Mouse (Mus musculus) testis, postnatal 10 days (tissue): ENCODE results near the gene Glce.

ENCODE experiments used
- DNase-seq: peaks from one replicate; pipeline ENCODE4 v3.0.0; 2021; ENCODE audit warnings: low spot score

Glce gene

GRCm38 (mm10) chr9:62026600-62026999 is 95.9 kb downstream of the Glce start, which contains the start of gene Paqr5:
Gene Paqr5, minus strand, starts transcription at chr9:62026856.
- DNase-seq, result peak; percentile 59

GRCm38 (mm10) chr9:62025056-62025455 is 97.4 kb downstream of the Glce start:
- DNase-seq, result no peak

DNA sequence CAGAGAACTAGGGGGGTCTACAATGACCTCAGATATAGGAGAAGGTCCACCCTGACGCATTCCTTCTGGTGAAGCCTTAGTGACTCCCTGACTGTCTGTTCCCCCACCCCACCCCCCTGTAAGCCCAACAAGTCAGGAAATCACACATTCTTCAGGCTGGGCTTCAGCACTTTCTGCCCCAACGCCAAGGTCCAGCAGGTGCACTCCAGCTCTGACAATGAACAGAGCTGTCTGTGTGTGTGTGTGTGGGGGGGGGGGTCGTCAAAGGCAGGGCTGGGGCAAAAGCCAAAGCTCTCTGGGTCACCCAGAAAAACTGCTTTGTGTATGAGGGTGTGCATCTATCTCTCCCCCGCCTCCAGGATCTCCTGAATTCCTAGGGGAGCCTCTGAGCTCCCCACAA is 98.6 kb downstream of the Glce start:
- no peak for DNase-seq

DNA sequence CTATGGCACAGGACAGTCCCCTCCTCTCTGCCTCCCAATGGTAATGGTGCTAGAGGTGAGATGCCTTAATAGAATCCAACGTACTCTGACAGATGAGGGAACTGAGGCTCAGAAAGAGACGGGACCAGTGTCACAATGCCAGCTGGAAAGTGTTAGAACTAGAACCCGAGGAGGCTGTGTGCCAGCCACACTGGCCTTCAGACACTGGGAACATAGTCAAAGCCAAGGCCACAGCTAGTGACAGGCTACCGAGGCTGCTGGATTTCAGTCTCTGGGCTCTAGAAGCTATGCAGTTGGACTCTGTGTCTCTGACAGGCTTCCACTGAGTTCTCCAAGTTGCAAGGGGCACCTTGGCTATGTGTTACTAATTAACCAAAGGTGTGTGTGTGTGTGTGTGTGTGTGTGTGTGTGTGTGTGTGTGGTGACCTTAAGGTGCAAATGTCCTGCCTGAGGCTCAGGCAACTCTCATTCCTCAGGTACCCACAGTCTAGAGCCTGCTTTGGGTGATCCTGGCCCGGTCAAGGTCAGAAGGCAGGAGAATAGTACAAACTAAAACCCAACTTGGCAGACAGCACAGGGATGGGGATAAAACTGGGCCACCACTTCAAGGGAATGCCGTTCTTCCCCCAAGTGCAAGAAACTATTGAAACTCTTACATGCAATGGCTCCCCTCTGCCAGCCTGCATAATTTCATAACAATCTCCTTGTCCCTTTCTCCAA is 99.3 kb downstream of the Glce start:
- DNase-seq, result no peak

DNA sequence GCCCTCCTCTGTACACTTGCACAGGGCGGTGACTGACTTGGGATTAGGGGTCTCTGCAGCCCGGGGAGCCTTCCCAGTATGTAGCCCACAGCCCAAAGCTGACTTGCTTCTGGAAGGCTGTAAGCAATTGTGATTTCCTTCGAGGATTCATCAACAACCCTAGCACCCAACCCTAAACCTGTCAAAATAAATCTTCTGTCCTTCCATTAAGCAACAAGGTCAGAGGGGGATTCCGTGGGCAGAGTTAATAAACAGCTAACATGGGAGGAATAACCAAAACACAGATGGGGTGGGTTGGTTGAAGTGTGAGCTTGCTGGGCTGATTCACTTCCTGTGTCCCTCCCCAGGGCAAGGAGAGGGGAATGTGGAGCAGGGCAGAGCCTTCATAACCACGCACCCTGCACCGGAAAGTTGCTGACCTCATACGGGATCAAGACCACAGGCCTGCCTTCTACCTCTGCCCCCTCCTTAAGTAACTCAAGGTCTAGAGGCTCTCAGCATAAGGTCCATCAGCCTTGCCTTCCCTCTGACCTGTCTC is 100.8 kb downstream of the Glce start:
- DNase-seq, result no peak

DNA sequence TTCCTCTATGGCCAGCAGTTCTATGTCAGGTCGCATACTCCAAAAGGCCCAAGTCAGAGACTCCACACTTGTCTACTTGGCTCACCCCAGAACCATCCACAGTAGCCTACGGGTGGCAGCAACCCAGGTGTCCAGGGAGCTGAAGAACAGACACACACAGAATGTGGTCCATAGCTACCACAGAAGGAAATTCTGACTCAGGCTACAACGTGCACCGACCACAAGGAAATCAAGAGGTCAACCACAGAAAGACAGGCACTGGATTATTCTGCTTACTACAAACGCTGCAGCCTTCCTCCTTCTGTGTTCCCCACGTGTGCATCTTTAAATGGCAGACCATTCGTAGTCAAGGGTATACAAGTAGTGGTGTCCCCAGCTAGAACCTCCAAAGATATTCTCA is 102.2 kb downstream of the Glce start:
- DNase-seq, result no peak

DNA sequence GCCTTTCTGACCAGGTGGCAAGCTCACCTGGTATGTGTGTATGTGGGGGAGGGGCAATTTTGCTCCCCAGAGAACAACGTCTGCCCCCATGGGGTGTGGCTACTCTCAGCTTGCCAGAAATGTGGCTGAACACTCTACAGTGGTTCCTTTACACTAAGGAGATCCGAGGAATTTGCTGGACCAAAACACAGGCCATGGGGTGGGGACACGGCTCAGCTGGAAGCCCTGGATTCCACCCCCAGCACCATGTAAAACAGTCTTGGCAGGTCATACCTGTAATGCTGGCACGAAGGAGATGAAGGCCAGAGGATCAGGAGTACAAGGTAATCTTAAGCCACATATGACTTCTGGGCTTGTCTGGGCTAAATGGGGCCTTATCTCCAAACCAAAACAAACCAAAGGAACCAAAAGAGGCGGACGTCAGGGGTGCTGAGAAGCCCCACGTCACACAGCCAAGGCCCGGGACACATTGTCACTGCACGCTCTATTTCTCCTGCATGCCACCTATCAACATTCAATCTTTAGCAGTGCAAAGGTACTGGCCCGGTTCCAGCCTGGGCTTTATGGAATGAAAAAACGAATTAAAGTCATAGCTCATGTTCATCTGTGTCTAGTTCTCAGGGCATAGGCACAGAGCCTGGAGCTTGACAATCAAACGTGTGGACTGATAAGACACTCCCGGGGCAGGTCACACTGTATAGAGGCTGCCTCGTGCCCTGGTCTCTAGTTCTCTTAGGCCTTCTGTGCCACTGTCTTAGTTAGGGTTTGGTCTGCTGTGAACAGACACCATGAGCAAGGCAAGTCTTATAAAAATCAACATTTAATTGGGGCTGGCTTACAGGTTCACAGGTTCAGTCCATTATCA is 104.0 kb downstream of the Glce start:
- DNase-seq, result no peak

DNA sequence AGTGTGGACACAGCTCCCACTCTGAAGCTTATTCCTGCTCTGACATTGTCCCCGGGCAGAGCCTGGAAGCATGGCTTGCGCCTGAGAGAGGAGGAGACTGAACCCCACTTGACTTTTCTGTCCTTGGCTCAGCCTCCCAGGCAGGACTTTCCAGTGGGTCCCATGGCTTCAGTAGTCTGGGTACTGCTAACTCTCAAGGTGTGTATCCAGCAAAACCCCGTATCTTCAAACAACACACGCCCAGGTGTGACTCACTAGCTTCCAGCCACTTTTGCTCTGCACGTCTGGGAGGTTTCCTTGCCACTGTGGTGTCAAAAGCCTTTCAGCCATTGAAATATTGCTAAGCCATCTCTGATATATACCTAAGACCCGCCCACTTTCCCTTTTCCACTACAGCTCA is 105.1 kb downstream of the Glce start:
- DNase-seq, result no peak

- DNase-seq, result no peak
Observed at GRCm38 (mm10) chr9:62015504-62015903, 107.0 kb downstream of the Glce start.

- no peak for DNase-seq
Observed at GRCm38 (mm10) chr9:62013316-62014097, 108.9 kb downstream of the Glce start.

DNA sequence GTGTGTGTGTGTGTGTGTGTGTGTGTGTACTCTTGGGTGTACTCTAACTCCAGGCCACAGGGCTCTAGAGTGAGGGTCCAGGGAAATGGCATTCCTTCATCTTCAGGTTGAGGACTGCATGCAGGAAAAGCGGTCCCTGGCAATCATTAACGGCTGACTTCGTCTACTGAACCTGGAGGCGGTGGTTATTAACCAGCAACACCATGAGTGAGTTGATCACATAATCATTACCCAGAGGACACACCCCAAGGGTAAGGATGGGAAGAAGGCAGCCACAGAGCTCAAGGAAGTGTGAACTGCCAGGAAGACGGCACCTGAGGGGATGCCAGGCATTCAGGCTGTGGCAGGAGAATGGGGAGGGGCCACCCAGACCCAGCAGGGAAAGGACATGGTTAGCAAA is 114.1 kb downstream of the Glce start:
- no peak for DNase-seq
